Mouse (Mus musculus): ENCODE data around the gene Clcn6.

DNA sequence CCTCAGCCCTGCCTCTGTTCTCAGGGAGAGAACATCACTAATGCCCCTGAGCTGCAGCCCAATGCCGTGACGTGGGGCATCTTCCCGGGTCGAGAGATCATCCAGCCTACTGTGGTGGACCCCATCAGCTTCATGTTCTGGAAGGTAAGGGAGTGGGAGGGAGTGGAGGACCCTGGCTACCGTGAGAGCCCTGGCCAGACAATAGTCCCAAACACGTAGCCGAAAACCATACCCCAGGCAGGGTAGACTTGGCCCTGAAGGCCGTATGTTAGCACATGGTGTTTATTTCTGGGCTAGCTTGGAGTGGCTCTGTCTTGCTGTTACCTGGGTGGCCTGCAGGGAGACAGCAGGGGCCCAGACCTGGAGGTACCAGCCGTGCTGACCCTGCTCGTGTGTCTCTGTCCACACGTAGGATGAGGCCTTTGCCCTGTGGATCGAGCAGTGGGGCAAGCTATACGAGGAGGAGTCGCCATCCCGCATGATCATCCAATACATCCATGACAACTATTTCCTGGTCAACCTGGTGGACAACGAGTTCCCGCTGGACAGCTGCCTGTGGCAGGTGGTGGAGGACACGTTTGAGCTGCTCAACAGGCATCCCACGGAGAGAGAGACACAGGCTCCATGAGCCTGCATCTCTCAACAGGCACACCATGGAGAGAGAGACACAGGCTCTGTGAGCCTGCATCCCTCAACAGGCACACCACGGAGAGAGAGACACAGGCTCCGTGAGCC, 16.5 kb upstream of the Clcn6 start:
- TF ChIP-seq POLR2A (IDR thresholded peaks at IDR 0.05; ENCODE audit: borderline replicate concordance, low read depth, low read length), result no peak
- no peak for TF ChIP-seq CTCF (IDR thresholded peaks at IDR 0.05; ENCODE audit: low read depth, low read length)

Measured in bone marrow macrophage, adult 2 months (primary cell).